Mouse (Mus musculus): ENCODE measurements around the gene Rfx4. TPM values are rescaled to one million over a fixed set of nuclear protein-coding genes. Genes with fewer than 3 reads are reported as not detected.
A peak's percentile ranks its signal among the peaks of the same experiment; 100 is the strongest.

Gene Rfx4
- total RNA-seq, 4 experiments from 2014 or later = 10.9 to 12.7 (median 12.3) TPM

DNA sequence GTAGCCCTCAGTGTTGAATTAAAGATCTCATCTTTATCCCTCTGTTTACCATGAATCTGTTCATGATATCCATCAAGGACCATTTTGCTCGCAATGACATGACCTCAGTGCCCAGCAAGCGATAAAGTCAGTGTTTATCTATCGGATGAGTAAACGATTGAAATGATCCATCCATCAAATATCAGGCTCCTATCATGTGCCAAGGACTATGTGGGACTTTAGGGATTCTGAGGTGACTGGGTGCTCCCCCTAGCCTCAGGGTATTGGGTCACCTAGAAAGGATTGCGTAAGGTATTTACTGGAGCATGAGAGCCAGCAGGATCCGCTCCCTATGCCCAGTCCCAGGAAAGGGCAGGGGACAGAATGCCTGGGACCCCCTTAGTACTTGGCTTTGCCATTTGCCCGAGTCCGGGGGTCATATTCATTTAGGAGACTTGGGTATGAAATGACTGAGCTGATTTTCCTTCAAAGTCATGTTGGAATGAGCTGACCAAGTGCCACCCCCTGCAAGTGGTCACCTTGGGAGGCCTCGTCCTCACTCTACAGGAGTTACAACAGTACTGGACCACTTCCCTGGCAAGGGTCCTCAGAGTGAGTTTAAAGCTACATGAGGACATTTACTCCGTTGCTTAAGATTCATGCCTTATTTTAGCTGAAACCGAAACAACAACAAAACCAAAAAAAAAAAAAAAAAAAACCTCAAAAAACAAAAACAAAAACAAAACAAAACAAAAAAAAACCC, 55.5 kb downstream of the Rfx4 start:
- no peak for DNase-seq (ENCODE audit: low spot score in 2 of 2)

DNA sequence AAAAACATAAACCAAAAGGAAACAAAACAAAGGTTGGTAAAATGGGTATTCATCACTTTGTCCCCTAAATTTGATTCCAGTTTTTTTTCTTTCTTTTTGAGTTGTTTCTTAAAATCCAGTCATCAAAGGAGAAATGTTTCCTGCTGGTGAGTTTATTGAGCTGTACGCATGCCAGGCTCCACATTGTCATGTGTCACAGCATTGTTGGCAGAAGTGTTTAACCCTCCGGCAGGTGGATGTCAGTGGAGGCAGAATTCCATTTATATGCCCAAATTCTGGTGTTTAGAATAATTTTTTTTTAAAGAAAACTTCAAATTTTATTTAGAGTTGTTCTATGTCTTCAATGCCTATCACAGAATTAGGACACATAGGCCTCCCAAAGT, 56.0 kb downstream of the Rfx4 start:
- DNase-seq (ENCODE audit: low spot score in 2 of 2) = no peak

DNA sequence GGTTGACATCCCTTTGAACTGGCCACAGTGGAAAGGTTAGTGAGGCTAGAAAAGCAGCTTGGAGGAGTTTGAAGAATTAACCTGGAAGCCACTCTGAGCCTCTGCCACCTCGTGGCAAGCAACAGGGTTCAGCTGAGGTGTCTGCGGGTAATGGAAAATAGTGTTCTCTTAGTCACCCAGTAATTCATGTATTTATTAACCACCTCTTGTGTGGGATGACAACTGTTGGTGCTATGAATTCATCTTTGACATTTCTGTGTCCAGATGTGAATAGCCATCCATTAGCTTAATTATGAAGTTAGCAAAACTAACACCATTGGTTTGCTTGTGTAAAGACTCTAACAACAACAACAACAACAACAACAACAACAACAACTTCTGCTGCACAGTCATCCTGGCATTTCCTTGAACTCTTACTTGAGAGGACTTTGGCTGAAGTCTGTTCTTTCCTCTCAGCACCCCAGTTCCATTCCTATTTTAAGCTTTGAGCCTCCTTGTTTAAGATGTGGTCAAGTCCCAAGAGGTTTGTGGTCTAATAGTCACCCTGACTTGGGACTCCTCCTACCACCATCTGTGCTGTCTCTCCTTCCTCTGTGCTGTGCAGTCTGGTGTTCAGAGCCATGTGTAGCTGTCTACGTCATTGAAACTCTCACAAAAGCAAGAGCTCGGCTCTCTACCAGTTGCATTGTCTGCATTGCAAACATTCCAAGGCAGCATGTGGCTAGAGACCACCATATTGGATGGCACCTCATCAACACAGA, 60.0 kb downstream of the Rfx4 start:
- no peak for DNase-seq (ENCODE audit: low spot score in 2 of 2)

DNA sequence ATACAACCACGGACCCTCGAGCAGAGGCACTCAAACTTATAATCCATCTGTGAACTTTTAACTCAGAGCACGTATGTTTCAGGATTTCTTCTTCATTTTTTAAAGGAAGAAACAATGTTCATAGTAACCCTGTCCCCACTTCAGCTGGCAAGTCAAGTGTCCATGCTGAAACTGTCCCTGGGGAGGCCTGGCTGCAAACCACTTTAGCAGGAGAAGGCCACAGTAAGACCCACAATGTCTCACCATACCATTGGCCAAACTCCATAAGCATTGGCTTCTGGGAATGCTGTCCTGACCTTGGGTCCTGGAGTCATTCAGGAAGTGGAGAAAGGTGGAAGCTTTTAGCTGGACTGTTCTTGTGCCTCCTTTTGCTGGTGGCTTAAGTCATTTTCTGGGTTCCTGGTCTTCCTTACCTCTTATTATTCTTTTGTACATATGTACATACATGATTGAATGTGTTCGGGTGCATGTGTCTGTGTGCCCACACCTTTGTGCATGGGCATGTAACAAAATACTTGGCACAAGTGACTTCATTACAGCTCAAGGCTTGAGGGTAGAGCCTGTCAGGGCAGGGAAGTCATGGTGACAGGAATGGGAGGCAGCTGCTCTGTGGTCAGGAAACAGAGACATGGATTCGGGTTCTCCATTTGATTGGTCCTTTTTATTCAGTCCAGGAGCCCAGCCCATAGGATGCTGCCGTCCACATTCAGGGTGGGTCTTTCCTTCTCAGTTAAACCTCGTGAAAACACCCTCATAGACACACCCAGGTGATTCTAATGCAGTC, 61.4 kb downstream of the Rfx4 start:
- DNase-seq (ENCODE audit: low spot score in 2 of 2) = no peak

DNA sequence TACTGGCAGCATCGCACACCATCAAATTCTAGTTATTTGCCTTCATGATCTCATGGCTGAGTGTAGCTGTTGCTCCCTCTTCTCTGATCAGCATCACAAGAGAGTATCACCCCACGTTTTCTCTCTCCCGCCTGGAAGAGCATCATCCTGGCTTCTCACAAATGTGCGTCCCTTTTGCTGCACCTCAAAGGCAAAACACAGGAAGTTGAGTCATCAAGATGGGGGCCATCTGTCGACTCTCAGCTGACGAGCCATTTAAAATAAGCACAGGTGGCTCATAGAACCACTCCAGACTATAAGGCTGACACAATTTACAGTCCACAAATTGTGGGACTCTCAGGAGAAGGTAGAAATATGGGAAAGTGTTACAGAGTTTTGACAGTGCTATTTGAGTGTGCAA, 63.8 kb downstream of the Rfx4 start:
- DNase-seq (ENCODE audit: low spot score in 2 of 2) = peak; percentile 19 to 27

DNA sequence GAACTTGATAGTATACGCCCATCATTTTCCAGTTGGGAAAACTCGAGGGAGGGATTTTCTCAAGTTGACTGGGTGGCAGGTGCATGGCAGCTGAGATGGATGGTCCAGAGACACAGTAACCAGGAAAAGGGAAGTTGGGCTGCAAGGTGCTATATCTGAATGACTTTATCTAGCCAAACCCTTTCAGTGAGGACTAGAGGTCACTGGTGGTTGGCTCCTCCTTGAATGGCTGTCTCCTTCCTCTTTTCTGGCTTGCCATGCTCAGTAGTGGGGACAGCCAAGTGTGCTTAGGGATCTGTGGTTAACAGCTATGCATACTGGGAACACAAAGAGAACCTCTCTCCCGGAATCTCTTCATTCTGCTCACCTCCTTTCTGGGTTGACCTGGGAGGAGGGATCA, 64.4 kb downstream of the Rfx4 start:
- DNase-seq (ENCODE audit: low spot score in 2 of 2) = no peak

DNA sequence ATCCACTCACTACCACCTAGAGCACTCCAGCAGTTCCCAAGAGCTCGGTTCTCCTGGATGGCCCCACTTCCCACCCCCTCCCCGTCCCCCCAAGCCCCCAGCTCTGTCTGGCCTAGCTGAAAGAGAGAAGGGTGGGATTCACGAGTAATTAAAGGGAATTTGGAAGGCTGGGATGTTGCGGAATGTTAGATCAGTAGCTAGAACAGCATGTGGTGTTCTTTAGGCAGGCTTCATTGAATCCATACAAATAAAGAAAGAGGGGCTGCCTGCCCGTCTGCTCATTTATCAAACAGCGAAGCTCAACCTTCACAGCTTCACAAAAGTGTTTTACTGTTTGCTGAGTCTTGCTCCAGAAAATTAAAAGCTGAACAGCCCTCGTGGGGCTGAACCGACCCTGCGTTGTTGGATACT, 66.9 kb downstream of the Rfx4 start:
- DNase-seq (ENCODE audit: low spot score in 2 of 2) = no peak

DNA sequence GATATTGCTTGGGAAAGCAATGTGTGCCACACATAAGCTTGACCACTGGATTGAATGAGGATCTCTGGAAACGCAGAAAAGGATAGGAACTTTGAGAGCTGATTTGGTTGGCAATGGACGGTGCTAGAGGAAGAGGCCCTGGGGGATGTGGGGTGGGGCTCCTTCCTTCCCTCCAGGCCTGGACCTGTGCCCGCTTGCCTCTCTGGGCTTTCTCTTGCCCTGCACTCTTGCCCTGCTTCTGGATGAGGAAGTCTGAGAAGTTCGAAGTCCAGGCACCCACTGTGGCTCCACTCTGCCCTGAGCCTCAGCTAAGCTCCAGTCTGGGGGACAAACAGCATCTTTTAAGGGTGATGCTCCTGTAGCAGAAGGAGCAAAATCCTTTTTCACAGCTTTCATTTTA, 67.8 kb downstream of the Rfx4 start:
- DNase-seq (ENCODE audit: low spot score in 2 of 2) = no peak

DNA sequence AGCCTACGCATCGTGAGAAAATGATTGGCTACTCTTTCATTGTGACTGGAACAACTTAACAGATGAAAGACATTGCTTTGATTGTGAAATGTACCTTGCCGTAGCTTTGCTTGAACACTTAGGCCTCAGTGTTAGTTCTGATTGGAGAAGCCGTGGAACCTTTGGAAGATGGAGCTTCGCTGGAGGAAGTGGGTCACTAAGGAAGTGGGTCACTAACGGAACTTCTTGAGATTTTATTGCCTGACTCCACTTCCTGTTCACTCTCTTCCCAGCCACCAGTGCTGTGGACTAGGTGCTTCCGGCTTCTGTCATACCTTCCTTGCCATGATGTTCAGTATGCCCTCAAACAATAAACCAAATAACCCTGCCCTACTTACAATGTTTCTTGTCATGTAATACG, 73.1 kb downstream of the Rfx4 start:
- DNase-seq (ENCODE audit: low spot score in 2 of 2) = no peak

DNA sequence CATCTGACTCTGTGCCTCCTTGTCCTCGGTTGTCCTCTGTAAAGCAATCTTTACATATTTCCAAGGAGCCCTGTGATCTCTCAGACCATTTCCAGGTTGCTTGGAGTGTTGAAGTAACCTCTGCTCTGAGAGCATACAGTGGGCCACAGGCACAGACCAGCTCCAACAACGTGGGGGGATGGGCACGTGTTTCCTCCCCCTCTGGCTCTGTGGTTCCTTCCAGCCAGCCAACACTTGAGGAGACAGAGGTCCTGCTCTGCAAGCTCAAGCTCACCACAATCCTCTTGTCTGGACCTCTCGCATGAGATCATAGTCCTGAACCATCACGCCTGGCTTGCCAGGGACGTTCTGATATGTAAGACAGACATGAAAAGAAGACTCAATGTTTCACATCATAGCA, 79.7 kb downstream of the Rfx4 start:
- no peak for DNase-seq (ENCODE audit: low spot score in 2 of 2)

DNA sequence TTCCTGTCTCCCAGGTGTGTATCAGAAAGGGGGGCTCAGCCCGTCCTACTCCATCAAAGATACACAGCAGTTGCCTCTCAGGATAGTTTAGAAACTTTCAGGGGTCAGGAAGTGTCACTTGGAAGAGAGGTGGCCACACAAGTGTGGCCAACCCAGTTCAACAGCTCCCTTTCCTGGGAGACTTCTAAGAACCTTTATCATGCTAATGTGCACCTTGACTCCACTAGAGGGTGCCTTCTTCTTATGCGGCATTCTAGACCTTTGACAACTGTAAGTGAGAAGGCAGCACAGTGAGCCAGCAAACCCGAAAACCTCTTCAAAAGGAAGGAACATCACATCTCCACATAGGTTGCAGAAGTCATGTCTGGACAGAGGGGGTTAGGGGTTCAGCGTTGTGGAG, 80.2 kb downstream of the Rfx4 start:
- no peak for DNase-seq (ENCODE audit: low spot score in 2 of 2)

DNA sequence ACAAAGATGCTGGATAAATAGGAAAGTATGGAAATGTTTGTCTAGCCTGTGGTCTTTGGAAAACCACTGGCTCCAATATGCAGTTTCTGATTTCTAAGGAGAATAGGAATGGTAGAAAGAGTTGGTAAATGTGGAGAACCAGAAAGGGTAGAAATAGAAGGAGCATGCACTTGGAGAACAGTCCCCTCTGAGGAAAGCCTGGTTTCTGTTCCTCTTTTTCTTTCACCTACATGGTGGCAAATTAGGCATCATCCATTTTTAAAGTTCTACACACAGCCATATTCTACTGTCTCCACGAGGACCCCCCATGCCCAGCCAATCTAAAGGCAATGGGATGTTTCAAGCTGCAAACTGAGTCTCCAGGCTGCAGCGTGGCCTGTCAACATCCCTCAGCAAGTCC, 81.5 kb downstream of the Rfx4 start:
- DNase-seq (ENCODE audit: low spot score in 2 of 2) = no peak

DNA sequence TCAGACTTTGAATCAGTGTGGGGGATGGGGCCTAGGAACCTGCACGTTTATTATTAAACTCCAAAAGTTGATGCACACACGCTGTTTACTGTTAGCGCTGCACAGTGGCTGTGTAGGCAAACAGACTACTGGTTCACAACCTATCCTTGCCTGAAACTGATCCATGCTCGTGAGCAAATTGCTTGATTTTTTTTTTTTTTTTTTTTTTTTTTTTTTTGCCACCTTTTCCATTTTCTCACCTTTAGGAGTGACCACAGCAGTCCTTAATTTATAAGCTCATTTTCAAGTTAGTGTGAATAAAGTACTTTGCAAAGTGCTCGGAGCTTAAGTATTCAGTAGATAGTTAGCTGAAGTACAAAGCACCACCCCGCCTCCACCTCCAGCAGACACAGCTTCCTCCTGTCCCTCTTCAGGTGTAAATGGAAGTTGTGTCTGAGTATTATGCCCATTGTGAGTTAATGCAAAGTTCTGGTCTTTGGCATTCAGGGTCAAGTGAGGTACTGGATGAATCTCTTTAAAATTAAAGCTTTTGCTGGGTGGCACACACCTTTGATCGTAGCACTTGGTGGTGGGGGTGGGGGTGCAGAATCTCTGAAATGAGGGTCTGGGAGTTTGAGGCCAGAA, 83.1 kb downstream of the Rfx4 start:
- DNase-seq (ENCODE audit: low spot score in 2 of 2) = no peak

DNA sequence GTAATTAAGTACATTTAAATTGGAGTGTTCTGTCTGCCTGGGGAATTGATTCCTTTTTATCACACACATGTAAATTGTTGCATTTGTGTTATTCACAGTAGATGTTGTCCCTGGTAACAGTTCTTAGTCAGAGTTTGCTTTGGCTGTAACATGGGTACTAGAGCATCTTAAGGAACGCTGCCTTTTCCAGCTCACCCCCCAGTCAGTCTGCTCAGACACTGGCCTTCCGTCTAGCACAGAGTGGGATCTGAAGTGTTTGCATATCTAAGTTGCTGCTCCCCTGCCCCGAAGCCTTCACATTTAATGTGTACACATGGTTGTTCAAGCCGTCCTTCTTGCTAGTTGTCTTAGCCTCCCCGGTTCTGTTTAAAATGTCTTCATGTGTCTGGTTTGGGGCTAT, 90.8 kb downstream of the Rfx4 start:
- no peak for DNase-seq (ENCODE audit: low spot score in 2 of 2)

DNA sequence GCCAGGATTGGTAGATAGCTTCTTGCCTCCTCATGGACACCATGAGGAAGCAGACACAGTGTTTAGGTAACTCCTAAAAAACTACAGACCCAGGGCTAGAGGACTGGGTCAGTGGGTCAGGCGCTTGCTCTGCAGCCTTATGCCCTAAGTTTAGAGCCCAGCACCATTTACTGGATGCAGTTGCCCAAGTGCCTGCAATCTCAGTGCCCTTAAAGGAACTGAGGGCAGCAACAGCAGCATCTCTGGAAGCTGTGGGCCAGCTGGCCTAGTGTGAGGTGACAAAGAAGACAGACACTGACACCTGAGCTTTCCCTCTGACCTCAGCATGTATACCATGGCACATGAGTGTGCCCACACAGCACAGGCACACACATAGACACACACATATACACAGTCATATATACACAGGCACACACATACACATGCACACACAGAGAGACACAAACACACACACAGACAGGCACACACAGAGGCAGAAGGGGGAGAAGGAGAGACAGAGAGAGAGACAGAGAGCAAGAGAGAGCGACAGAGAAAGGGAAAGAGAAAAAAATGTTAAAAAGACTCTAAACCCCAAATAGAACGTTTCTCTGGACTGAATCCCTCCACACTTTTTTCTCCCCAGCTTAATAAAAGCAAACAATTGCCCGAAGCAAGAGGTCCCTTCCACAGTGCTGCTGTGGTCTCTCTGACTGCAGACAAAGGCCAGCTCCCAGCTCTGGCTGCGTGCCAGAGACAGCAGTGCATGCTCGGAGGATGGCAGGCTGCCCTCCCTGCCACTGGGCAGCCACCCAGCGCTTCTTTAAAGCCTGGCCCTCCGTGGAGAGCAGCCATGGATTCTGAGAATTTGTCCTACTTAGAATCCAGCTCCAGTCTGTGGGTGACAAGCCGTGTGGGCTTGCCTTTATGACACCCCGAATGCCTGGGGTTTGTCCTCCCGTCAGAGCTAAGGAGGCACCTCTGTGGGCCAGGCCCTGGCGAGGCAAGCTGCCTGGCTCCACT, 96.4 kb downstream of the Rfx4 start:
- DNase-seq (ENCODE audit: low spot score in 2 of 2) = peak; percentile 76 to 78

DNA sequence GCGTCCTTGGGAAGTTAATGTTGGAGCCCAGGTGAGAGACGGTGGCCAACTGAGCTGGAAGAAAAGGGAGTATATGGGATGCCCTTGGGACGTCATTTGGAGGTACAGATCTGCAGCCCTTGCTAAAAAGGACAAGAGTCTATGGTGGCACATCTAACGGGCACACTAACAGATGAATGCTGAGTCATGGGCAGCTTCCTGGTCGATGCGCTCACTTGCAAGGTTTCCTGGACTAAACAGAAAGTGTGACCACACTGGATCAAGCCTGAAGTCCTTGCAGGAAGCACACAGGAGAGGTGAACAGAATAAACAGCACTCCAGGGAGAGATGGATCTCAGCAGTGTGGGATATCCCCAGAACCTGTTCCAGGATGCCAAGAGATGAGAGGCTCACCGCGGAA, 98.2 kb downstream of the Rfx4 start:
- DNase-seq (ENCODE audit: low spot score in 2 of 2) = no peak

DNA sequence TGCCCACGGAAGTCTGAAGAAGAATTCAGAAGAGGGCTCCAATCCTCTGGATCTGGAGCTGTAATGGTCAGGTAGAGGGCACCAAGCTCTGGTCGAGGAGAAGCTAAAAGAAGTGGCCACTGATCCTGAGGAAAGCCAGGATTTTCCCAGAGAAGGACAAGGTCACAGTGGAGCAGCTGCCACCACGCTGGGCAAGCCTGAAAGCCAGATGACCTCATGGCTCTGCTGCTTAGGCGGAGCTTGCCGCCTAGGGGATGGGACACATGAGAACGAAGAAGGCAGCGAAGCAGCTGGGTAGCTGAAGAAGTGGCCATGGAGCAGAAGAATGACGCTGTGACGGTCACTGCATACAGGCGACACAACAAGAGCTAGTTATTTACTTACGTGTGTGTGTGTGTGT, 99.6 kb downstream of the Rfx4 start:
- DNase-seq (ENCODE audit: low spot score in 2 of 2) = no peak

DNA sequence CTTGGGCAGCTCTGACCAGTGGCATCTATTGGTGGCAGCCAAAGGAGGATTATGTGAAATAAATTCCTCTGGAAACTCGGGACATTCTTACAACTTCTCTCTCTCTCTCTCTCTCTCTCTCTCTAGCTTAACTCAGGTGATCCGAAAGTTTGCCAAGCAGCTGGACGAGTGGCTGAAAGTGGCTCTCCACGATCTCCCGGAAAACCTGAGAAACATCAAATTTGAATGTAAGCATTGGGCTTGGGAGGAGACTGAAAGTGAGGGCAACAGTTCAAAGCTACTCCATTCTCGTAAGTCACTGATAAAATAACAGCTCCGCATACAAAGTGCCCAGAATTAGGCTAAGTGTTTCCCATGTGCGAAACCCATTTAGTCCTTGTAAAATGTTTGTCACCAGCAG, 102.5 kb downstream of the Rfx4 start:
- no peak for DNase-seq (ENCODE audit: low spot score in 2 of 2)

DNA sequence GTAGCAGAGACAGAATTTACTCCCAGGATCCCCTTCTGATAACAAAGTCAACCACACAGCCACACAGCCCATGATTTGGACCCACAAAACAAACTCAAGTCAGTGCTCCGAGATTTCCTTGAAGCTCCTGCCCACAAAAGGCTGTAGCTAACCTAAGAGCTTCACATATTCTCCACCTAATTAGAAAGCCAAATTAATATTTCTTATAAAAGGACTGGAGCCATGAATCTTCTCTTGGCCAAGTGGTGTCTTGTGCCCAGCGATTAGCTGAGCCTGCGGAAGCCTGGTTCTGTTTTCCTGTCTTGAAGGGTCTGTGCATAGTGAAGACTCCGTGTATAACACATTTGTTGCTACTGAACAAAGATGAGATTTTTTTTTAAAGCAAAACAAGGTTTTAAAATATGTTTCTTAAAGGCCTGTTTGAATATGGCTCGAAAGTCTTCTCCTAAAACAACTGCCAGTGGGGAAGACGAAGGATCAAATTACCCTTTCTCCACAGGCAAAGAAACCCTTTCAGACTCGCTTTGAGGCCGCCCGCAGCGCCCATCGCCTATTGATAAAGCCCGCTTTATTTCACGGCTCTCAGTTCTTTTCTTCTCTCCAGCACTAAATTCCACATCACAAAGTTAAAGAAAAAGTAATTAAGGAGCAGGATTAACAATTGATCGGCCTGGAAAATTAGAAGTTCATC, 103.1 kb downstream of the Rfx4 start:
- no peak for DNase-seq (ENCODE audit: low spot score in 2 of 2)
